Mouse (Mus musculus) hindbrain, embryonic 12.5 days (tissue): ENCODE results near the gene Tor1a. TPM values are rescaled to one million over a fixed set of nuclear protein-coding genes. Genes with fewer than 3 reads are reported as not detected.
"Not testable (repeated sequence)": the region's sequence is repeated elsewhere in the genome, so short reads cannot be mapped to it uniquely, and the experiment has no call there.

Source experiments
- ATAC-seq: fragments of 200-750 bp; cut with Nextera tagmentation; 2 replicates; pipeline ENCODE4 v1.8.0; 2017; ENCODE audit warnings: moderate TSS enrichment; ENCODE audit not compliant: low FRiP score
- H3K27ac ChIP-seq: fragments of 300-500 bp; sonication (generic); 2 replicates; pipeline ENCODE4 v1.5.1; 2016; ENCODE audit warnings: mild to moderate bottlenecking
- H3K27me3 ChIP-seq: fragments of 300-500 bp; sonication (generic); 2 replicates; pipeline ENCODE4 v1.6.1; 2016; ENCODE audit warnings: mild to moderate bottlenecking
- H3K36me3 ChIP-seq: fragments of 300-500 bp; sonication (generic); 2 replicates; pipeline ENCODE4 v1.6.1; 2016; ENCODE audit warnings: mild to moderate bottlenecking
- H3K4me1 ChIP-seq: fragments of 300-500 bp; sonication (generic); 2 replicates; pipeline ENCODE4 v1.6.1; 2016
- H3K4me2 ChIP-seq: fragments of 300-500 bp; sonication (generic); replicated peaks from 2 replicates; pipeline ENCODE4 v1.6.1; 2016; ENCODE audit warnings: mild to moderate bottlenecking
- H3K4me3 ChIP-seq: fragments of 300-500 bp; sonication (generic); 2 replicates; pipeline ENCODE4 v1.5.1; 2016; ENCODE audit warnings: mild to moderate bottlenecking
- H3K9ac ChIP-seq: fragments of 300-500 bp; sonication (generic); 2 replicates; pipeline ENCODE4 v1.6.1; 2016; ENCODE audit warnings: mild to moderate bottlenecking, moderate library complexity
- H3K9me3 ChIP-seq: fragments of 300-500 bp; sonication (generic); replicated peaks from 2 replicates; pipeline ENCODE4 v1.6.1; 2016; ENCODE audit warnings: mild to moderate bottlenecking
- WGBS: fragments of 180-500 bp; shearing (Covaris S2); methylation state at CpG from one replicate; pipeline ENCODE4 v1.1.7; 2016; 5-methylcytosine and 5-hydroxymethylcytosine counted together
- polyA plus RNA-seq: library from polyadenylated mRNA; unstranded; fragments of >200 nt; fragmentation: Nextera tagmentation; extraction: Ambion mirVana; gene quantifications from 2 replicates; pipeline ENCODE4 v1.2.1, GENCODE M21; 2016

Tor1a gene
- polyA plus RNA-seq, 1 experiment from 2014 or later = 77.7 TPM

DNA sequence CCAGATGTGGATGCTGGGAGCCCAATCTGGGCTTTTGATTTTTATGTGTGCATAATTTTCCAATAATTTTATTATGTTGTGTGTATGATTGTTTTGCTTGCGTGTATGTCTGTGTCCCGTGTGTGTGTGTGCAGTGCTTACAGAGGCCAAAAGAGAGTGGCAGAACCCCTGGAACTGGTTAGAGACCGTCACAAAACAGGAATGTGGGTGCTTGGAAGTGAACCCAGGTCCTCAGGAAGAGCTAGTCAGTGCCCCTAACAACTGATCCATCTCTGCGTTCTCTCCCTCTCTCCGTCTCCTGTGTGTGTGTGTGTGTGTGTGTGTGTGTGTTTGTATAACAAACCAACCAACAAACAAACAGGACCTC is 15.3 kb downstream of the Tor1a start:
- H3K4me3 ChIP-seq = peak overlapping the region; percentile 95
- H3K27me3 ChIP-seq = 0 out of 2 replicates have a peak, but pooled peaks cover 4% of the 10 kb centered on the region
- ATAC-seq = peak; percentile 41; the same call in 1 of the 2 replicates
- 30% methylated on average over 5 of the region's 5 CpGs for WGBS
- peak overlapping the region; percentile 90 for H3K27ac ChIP-seq
- peak overlapping the region; percentile 91 for H3K4me2 ChIP-seq
- H3K36me3 ChIP-seq = peaks cover 24% of the 10 kb centered on the region
- H3K9me3 ChIP-seq = no peaks in the 10 kb centered on the region
- H3K9ac ChIP-seq = peak overlapping the region; percentile 94; the same call in 1 of the 2 replicates
- H3K4me1 ChIP-seq = peaks cover 31% of the 10 kb centered on the region

DNA sequence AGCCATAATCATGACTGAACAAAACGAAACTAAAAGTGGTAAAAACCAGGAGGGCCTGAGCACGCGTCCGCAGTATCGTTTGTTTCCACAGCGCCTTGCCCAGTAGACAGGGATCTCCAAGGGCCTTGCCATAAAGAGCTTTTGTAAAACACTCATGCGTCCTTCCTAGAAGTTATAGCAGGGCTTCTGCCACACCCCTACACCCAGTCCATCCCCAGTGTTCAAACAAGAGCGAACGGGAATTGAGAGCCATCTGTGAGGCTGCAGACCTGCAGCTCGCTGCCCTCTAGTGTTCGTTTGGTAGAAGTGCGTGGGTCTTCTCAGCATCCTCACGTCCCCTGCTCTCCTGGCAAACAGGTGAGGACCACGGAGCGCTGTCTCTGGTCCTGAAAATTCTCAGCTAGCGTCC is 25.1 kb downstream of the Tor1a start:
- ATAC-seq = no peak
- Histone ChIP-seq H3K36me3 (no peaks in the 10 kb centered on the region), H3K9ac (peak overlapping the region; percentile 44; the same call in 1 of the 2 replicates), H3K4me1 (peaks cover 2% of the 10 kb centered on the region; the same call in 1 of the 2 replicates), H3K9me3 (no peaks in the 10 kb centered on the region), H3K4me2 (peak overlapping the region; percentile 39), H3K4me3 (no peak overlapping the region), H3K27me3 (no peaks in the 10 kb centered on the region), H3K27ac (no peak overlapping the region)
- 32% methylated on average over 16 of the region's 16 CpGs for WGBS

DNA sequence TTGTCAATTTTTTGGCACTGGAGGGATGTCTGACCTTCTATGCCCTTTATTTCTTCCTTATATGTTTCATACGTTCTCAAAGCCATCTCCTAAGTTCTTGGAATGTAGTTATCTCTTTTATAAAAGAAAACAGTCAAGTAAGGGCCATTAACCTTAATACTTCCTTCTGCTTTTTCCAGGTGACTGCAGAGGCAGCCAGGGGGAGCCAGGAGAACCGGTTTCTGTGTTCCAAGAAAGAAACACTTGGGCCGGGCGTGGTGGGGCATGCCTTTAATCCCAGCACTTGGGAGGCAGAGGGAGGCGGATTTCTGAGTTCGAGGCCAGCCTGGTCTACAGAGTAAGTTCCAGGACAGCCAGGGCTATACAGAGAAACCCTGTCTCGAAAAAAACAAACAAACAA is 25.6 kb downstream of the Tor1a start:
- not testable (repeated sequence) for ATAC-seq, H3K4me1 ChIP-seq, H3K4me3 ChIP-seq, H3K9ac ChIP-seq, H3K4me2 ChIP-seq, H3K27ac ChIP-seq, H3K27me3 ChIP-seq, H3K36me3 ChIP-seq, H3K9me3 ChIP-seq
- 58% methylated on average over 7 of the region's 7 CpGs for WGBS

DNA sequence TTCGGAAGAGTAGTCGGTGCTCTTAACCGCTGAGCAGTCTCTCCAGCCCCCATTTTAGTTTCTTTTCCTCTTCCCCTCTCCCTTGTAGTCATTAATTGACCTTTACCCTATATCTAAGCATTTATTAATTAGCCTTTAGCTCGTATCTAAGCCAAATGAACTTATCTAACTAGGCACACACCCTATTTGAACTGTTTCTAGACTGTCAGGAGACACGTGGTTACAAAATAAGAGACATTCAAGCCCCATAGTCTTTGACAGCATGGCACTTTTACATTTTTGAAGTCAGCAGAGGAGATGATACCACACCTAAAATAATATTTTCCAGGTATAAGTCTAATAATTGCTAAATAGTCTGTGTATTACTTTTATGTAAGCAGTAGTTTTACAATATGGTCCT is 26.1 kb downstream of the Tor1a start:
- Histone ChIP-seq H3K4me3 (no peak overlapping the region), H3K9me3 (no peaks in the 10 kb centered on the region), H3K27ac (no peak overlapping the region), H3K4me1 (peaks cover 2% of the 10 kb centered on the region; the same call in 1 of the 2 replicates), H3K36me3 (no peaks in the 10 kb centered on the region), H3K4me2 (no peak overlapping the region), H3K27me3 (no peaks in the 10 kb centered on the region), H3K9ac (no peak overlapping the region)
- 91% methylated on average over 5 of the region's 5 CpGs for WGBS
- no peak for ATAC-seq

DNA sequence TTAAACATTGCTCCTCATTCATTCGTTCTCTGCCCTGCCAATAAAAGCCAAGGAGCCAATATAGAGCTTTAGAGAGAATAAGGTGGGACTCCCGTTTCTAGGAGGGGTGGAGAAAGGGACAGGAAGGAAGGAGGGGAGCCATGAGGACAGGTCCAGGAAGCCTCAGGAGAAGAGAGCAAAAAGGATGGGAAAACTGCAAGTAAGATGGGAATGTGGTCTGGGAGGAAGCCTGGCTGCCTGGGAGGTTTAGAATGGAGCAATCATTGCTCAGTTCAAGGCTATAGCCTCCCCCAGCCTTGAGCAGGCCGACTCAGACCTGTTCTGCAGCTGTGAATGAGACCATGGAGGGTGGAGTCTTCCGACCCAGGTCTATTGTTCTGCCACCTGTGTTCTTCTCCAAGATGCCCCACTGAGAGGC is 29.1 kb downstream of the Tor1a start:
- H3K27ac ChIP-seq = no peak overlapping the region
- WGBS = 53% methylated on average over 4 of the region's 4 CpGs
- H3K4me2 ChIP-seq = no peak overlapping the region
- no peak overlapping the region for H3K9ac ChIP-seq
- ATAC-seq = no peak
- H3K27me3 ChIP-seq = peaks cover 3% of the 10 kb centered on the region; the same call in 1 of the 2 replicates
- H3K4me1 ChIP-seq = peaks cover 2% of the 10 kb centered on the region; the same call in 1 of the 2 replicates
- H3K9me3 ChIP-seq = no peaks in the 10 kb centered on the region
- no peaks in the 10 kb centered on the region for H3K36me3 ChIP-seq
- H3K4me3 ChIP-seq = no peak overlapping the region

DNA sequence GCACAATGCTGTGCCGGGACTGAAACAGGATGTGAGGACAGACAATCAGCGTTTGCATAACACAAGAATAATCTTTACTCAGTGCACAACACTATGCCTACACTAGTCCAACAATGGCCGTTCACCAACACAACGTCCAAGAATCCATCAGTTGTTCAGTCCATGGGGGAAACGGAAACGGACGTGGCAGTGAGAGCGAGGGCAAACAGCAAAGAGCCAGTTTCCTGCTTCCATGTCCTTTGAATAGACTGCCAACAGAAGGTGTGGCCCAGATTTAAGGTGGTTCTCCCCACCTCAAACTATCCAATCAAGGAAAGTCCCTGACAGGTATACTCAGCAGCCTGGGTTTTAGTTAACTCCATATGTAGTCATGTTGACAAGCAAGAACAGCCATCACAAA is 30.0 kb downstream of the Tor1a start:
- H3K9ac ChIP-seq = no peak overlapping the region
- WGBS = 88% methylated on average over 8 of the region's 8 CpGs
- H3K27ac ChIP-seq = no peak overlapping the region
- H3K9me3 ChIP-seq = no peaks in the 10 kb centered on the region
- H3K27me3 ChIP-seq = peaks cover 3% of the 10 kb centered on the region; the same call in 1 of the 2 replicates
- H3K4me2 ChIP-seq = no peak overlapping the region
- H3K36me3 ChIP-seq = no peaks in the 10 kb centered on the region
- no peak for ATAC-seq
- H3K4me1 ChIP-seq = peaks cover 2% of the 10 kb centered on the region; the same call in 1 of the 2 replicates
- H3K4me3 ChIP-seq = no peak overlapping the region

DNA sequence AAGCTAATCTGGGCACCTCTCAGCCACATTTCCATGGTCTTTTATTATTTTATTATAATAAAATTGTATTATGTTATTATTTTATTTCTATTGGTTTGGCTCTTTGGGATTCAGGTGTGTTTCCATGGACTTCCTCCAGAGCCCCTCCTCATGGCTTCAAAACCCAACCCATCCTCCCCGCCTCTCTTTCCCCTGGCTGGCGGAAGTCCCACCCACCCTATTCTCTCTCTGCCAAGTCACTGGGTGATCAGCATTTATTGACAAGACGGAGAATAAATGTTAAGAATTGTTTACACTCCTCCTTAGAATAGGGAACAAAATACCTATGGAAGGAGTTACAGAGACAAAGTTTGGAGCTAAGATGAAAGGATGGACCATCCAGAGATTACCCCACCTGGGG is 30.9 kb downstream of the Tor1a start:
- 77% methylated on average over 3 of the region's 3 CpGs for WGBS
- no peaks in the 10 kb centered on the region for H3K9me3 ChIP-seq
- ATAC-seq = no peak

DNA sequence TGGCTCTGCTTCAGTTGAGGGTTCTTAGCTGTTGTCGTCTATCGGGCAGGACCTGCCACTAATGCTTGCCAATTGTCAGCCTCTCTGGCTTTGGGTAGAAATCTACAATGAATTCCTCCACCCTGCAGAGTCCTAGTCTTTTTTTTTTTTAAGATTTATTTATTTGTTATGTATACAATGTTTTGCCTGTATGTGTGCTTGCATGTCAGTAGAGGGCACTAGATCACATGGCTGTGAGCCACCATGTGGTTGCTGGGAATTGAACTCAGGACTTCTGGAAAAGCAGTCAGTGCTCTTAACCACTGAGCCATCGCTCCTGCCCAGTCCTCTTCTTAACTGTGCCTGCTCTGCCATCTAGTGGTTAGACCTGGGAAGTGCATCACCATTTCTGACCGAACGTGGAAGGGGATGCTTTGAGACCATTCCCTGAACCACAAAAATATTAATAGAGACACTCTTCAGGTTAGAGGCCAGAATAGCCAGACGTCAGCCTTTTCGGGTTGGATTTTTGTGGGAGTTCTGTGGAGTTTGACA is 33.7 kb downstream of the Tor1a start:
- Histone ChIP-seq H3K36me3 (no peaks in the 10 kb centered on the region), H3K4me1 (peaks cover 9% of the 10 kb centered on the region), H3K9me3 (no peaks in the 10 kb centered on the region), H3K27ac (no peak overlapping the region), H3K27me3 (peaks cover 3% of the 10 kb centered on the region; the same call in 1 of the 2 replicates), H3K4me3 (no peak overlapping the region), H3K4me2 (no peak overlapping the region), H3K9ac (no peak overlapping the region)
- 24% methylated on average over 7 of the region's 7 CpGs for WGBS
- ATAC-seq = no peak

More for the DNA sequence above, 30.9 kb downstream of the Tor1a start:
- Histone ChIP-seq H3K9ac (no peak overlapping the region), H3K27me3 (peaks cover 3% of the 10 kb centered on the region; the same call in 1 of the 2 replicates), H3K4me3 (no peak overlapping the region), H3K4me2 (no peak overlapping the region), H3K36me3 (no peaks in the 10 kb centered on the region), H3K27ac (no peak overlapping the region), H3K4me1 (no peaks in the 10 kb centered on the region)

DNA sequence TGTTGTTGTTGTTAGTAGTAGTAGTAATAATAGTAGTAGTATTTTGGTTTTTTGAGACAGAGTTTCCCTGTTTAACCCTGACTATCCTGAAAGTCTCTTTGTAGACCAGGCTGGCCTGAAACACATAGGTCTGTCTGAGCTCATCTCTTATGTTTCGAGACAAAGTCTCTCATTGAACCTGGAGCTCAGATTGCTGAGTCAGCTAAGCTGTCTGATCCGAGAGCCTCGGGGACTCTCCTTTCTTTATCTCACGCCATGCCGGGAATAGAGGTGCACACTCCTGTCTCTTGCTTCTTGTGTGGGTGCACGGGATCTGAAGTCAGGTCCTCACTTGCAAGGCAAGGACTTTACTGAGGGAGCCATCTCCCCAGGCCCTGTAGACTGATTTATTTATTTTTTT is 34.7 kb downstream of the Tor1a start:
- Histone ChIP-seq H3K4me2 (no peak overlapping the region), H3K4me3 (no peak overlapping the region), H3K9me3 (no peaks in the 10 kb centered on the region), H3K9ac (no peak overlapping the region), H3K36me3 (no peaks in the 10 kb centered on the region), H3K27ac (no peak overlapping the region), H3K4me1 (peaks cover 12% of the 10 kb centered on the region), H3K27me3 (peaks cover 3% of the 10 kb centered on the region; the same call in 1 of the 2 replicates)
- 68% methylated on average over 6 of the region's 6 CpGs for WGBS
- ATAC-seq = no peak

DNA sequence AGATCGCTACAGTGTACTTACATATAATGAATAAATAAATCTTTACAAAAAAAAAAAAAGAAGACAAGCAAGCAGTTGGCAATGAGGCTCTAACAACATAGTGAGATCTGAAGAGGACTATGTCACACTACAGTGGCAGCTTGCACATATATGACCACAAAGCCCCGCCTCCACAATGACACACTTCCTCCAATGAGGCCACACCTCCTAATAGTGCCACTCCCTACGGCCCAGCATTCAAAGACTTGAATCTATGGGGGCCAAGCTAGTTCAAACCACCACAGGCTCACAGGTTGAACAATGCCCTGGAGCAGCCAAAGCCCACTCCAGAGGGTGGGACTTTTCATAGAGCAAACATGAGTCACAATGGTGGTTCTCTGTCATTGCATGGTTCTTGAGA is 35.8 kb downstream of the Tor1a start:
- no peak for ATAC-seq
- 84% methylated on average over 3 of the region's 3 CpGs for WGBS
- H3K4me2 ChIP-seq = no peak overlapping the region

DNA sequence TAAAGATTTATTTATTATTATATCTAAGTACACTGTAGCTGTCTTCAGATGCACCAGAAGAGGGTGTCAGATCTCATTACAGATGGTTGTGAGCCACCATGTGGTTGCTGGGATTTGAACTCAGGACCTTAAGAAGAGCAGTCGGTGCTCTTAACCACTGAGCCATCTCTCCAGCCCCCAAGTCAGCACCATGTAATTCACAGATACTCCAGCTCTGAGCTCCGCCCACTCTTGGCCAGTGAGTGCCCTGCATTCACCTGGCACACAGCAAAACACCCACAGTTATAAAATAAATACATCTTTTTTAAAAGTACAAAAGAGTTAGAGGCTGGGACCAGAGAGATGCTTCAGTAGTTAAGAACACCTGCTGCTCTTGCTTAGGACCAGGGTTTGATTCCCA is 36.9 kb downstream of the Tor1a start:
- not testable (repeated sequence) for ATAC-seq, H3K9me3 ChIP-seq, H3K36me3 ChIP-seq, H3K27me3 ChIP-seq, H3K4me2 ChIP-seq, H3K27ac ChIP-seq, H3K4me3 ChIP-seq, H3K9ac ChIP-seq
- peaks cover 12% of the 10 kb centered on the region for H3K4me1 ChIP-seq
- 87% methylated on average over 2 of the region's 2 CpGs for WGBS

More for the DNA sequence above, 35.8 kb downstream of the Tor1a start:
- no peak overlapping the region for H3K27ac ChIP-seq
- H3K4me3 ChIP-seq = no peak overlapping the region
- H3K4me1 ChIP-seq = peaks cover 12% of the 10 kb centered on the region
- peaks cover 3% of the 10 kb centered on the region; the same call in 1 of the 2 replicates for H3K27me3 ChIP-seq
- H3K9me3 ChIP-seq = no peaks in the 10 kb centered on the region
- no peaks in the 10 kb centered on the region for H3K36me3 ChIP-seq
- no peak overlapping the region for H3K9ac ChIP-seq

DNA sequence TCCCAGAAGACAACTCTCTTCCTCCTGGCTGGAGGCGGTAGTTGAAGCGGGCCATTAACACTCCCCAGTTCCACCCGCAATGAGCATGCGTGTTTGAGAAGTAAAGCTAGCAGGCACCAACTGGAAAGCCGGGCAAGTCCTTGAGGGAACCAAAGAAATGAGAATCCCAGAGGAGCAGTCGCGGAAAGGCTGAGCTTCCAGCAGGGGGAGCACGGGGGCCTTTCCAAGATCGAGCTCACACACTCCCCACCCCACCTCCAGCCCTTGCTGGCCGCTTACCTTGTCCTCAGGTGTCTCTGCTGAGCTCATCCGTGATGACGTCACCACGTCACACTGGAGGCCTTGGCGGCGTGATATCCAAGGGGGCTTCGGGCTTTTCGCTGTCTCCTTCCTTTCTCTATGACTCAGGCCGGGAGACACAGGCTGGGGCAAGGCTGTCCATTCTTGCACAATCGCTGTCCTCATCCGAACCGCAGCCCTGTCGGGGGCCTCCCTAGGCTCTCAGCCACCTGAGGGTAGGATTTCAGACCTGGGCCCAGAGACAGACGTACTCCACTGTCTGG is 38.2 kb downstream of the Tor1a start, which contains the start of gene Ptges:
Ptges (minus strand) TSS at position 381 of the 563 bp plus-strand sequence.
- H3K27me3 ChIP-seq = no peaks in the 10 kb centered on the region
- H3K9me3 ChIP-seq = no peaks in the 10 kb centered on the region
- peaks cover 12% of the 10 kb centered on the region for H3K4me1 ChIP-seq
- ATAC-seq = peak; percentile 63
- H3K4me2 ChIP-seq = peak within 1 kb of the TSS; percentile 50
- no peak within 1 kb of the TSS for H3K27ac ChIP-seq
- peak within 1 kb of the TSS; percentile 15 for H3K4me3 ChIP-seq
- WGBS = 3% methylated on average over 23 of the region's 23 CpGs
- H3K36me3 ChIP-seq = no peaks in the 10 kb centered on the region
- peak within 1 kb of the TSS; percentile 52 for H3K9ac ChIP-seq
